Mouse (Mus musculus) splenic B cell, adult 2 months (primary cell): Measurements from ENCODE around the gene Cidec.

ENCODE experiments used
- DNase-seq: peaks from one replicate; pipeline ENCODE4 v3.0.0-alpha.2; 2011; ENCODE audit warnings: low read depth, low spot score
- H3K27me3 ChIP-seq: 2 replicates; pipeline ENCODE4 v1.6.1; 2012; ENCODE audit warnings: mild to moderate bottlenecking, low read length, moderate library complexity, mixed read lengths; ENCODE audit not compliant: control insufficient read depth, poor library complexity, insufficient read depth, severe bottlenecking
- H3K36me3 ChIP-seq: 2 replicates; pipeline ENCODE4 v1.6.1; 2012; ENCODE audit warnings: mild to moderate bottlenecking, low read length, moderate library complexity, mixed read lengths; ENCODE audit not compliant: control insufficient read depth, poor library complexity, insufficient read depth, severe bottlenecking

Gene Cidec

GRCm38 (mm10) chr6:113435664-113436205, at the start of gene Cidec:
TSS of gene Cidec (minus strand) at chr6:113435760.
- no peak for DNase-seq
- no peaks in the 10 kb centered on the region for H3K27me3 ChIP-seq

GRCm38 (mm10) chr6:113483729-113484128, 48.2 kb upstream of the Cidec start:
- DNase-seq, result no peak
- Histone ChIP-seq H3K36me3 (no peaks in the 10 kb centered on the region; the same call in 1 of the 2 replicates), H3K27me3 (no peaks in the 10 kb centered on the region)

More at GRCm38 (mm10) chr6:113435664-113436205, at the start of gene Cidec:
- H3K36me3 ChIP-seq, result no peaks in the 10 kb centered on the region

GRCm38 (mm10) chr6:113483100-113483615, 47.6 kb upstream of the Cidec start, which contains the start of gene Creld1:
TSS of gene Creld1 (plus strand) at chr6:113483297.
- Histone ChIP-seq H3K36me3 (no peaks in the 10 kb centered on the region), H3K27me3 (no peaks in the 10 kb centered on the region)
- DNase-seq, result peak; percentile 95

GRCm38 (mm10) chr6:113482477-113483099, 47.0 kb upstream of the Cidec start:
- no peaks in the 10 kb centered on the region for H3K27me3 ChIP-seq
- peak; percentile 57 for DNase-seq
- no peaks in the 10 kb centered on the region for H3K36me3 ChIP-seq

GRCm38 (mm10) chr6:113480555-113481373, 45.2 kb upstream of the Cidec start:
- Histone ChIP-seq H3K27me3 (no peaks in the 10 kb centered on the region; the same call in 1 of the 2 replicates), H3K36me3 (no peaks in the 10 kb centered on the region)
- no peak for DNase-seq

- no peaks in the 10 kb centered on the region for H3K36me3 ChIP-seq
- no peak for DNase-seq
- H3K27me3 ChIP-seq, result no peaks in the 10 kb centered on the region; the same call in 1 of the 2 replicates
Observed at GRCm38 (mm10) chr6:113478906-113479305, 43.3 kb upstream of the Cidec start.

GRCm38 (mm10) chr6:113477353-113477752, 41.8 kb upstream of the Cidec start:
- H3K36me3 ChIP-seq, result no peaks in the 10 kb centered on the region
- H3K27me3 ChIP-seq, result no peaks in the 10 kb centered on the region; the same call in 1 of the 2 replicates
- no peak for DNase-seq

- H3K36me3 ChIP-seq, result no peaks in the 10 kb centered on the region
- no peak for DNase-seq
Observed at GRCm38 (mm10) chr6:113473715-113474114, 38.2 kb upstream of the Cidec start.

GRCm38 (mm10) chr6:113473246-113473645, 37.7 kb upstream of the Cidec start:
- DNase-seq, result no peak
- no peaks in the 10 kb centered on the region for H3K36me3 ChIP-seq
- no peaks in the 10 kb centered on the region; the same call in 1 of the 2 replicates for H3K27me3 ChIP-seq

More at GRCm38 (mm10) chr6:113473715-113474114, 38.2 kb upstream of the Cidec start:
- H3K27me3 ChIP-seq, result no peaks in the 10 kb centered on the region; the same call in 1 of the 2 replicates

GRCm38 (mm10) chr6:113472061-113472460, 36.5 kb upstream of the Cidec start:
- Histone ChIP-seq H3K36me3 (no peaks in the 10 kb centered on the region), H3K27me3 (no peaks in the 10 kb centered on the region)
- DNase-seq, result no peak

GRCm38 (mm10) chr6:113471297-113471936, 35.9 kb upstream of the Cidec start, which contains the start of gene Il17rc:
TSS of gene Il17rc (plus strand) at chr6:113471427.
- no peaks in the 10 kb centered on the region for H3K27me3 ChIP-seq
- no peak for DNase-seq

GRCm38 (mm10) chr6:113469432-113469831, 33.9 kb upstream of the Cidec start:
- DNase-seq, result peak; percentile 74
- Histone ChIP-seq H3K36me3 (no peaks in the 10 kb centered on the region), H3K27me3 (no peaks in the 10 kb centered on the region)

More at GRCm38 (mm10) chr6:113471297-113471936, 35.9 kb upstream of the Cidec start, which contains the start of gene Il17rc:
- no peaks in the 10 kb centered on the region for H3K36me3 ChIP-seq

GRCm38 (mm10) chr6:113469021-113469420, 33.5 kb upstream of the Cidec start:
- no peaks in the 10 kb centered on the region for H3K36me3 ChIP-seq
- DNase-seq, result peak; percentile 86
- no peaks in the 10 kb centered on the region for H3K27me3 ChIP-seq

- Histone ChIP-seq H3K36me3 (no peaks in the 10 kb centered on the region), H3K27me3 (no peaks in the 10 kb centered on the region)
- no peak for DNase-seq
Observed at GRCm38 (mm10) chr6:113468512-113468911, 33.0 kb upstream of the Cidec start.
